Mouse (Mus musculus) heart, adult 2 months (tissue): Measurements from ENCODE around the gene Bid. TPM values are rescaled to one million over a fixed set of nuclear protein-coding genes. Genes with fewer than 3 reads are reported as not detected.

Experiments used
- DNase-seq, 2 experiments: peaks; one replicate each; pipeline ENCODE4 v3.0.0; 2021
- H3K27ac ChIP-seq: fragments of 200-600 bp; 2 replicates; pipeline ENCODE4 v1.8.1; 2022
- H3K27me3 ChIP-seq: fragments of 200-500 bp; 2 replicates; pipeline ENCODE4 v1.6.1; 2012; ENCODE audit warnings: mild to moderate bottlenecking, low read length, inconsistent platforms, mixed read lengths; ENCODE audit not compliant: control insufficient read depth, insufficient read depth
- H3K36me3 ChIP-seq: fragments of 200-500 bp; 2 replicates; pipeline ENCODE4 v1.6.1; 2012; ENCODE audit warnings: low read length, inconsistent platforms; ENCODE audit not compliant: control insufficient read depth, insufficient read depth
- H3K4me1 ChIP-seq: fragments of 200-500 bp; 2 replicates; pipeline ENCODE4 v1.6.1; 2011; ENCODE audit warnings: low read length; ENCODE audit not compliant: control insufficient read depth, insufficient read depth
- H3K4me3 ChIP-seq: fragments of 200-600 bp; 2 replicates; pipeline ENCODE4 v1.8.1; 2022
- H3K79me2 ChIP-seq: fragments of 200-500 bp; replicated peaks from 2 replicates; pipeline ENCODE4 v1.6.1; 2012; ENCODE audit warnings: mild to moderate bottlenecking, inconsistent platforms, low read length, moderate library complexity, mixed read lengths; ENCODE audit not compliant: control insufficient read depth, insufficient read depth
- H3K9ac ChIP-seq: fragments of 200-500 bp; 2 replicates; pipeline ENCODE4 v1.6.1; 2012; ENCODE audit warnings: low read depth, mild to moderate bottlenecking, control low read depth, inconsistent platforms, low read length, mixed read lengths
- CTCF ChIP-seq: fragments of 200-600 bp; IDR thresholded peaks from 2 replicates; pipeline ENCODE4 v1.8.1; 2022; ENCODE audit warnings: antibody characterized with exemption, mild to moderate bottlenecking, moderate library complexity
- EP300 ChIP-seq: fragments of 200-500 bp; IDR thresholded peaks from 2 replicates; pipeline ENCODE4 v1.6.1; 2011; ENCODE audit warnings: low read depth, low read length, control low read depth; ENCODE audit not compliant: insufficient read depth
- POLR2A ChIP-seq: fragments of 200-500 bp; IDR thresholded peaks from 2 replicates; pipeline ENCODE4 v1.6.1; 2011; ENCODE audit warnings: mild to moderate bottlenecking, low read depth, low read length, control low read depth; ENCODE audit not compliant: insufficient read depth
- WGBS: fragments of 180-500 bp; shearing (Covaris S2); methylation state at CpG from one replicate; pipeline ENCODE4 v1.1.7; 2018; 5-methylcytosine and 5-hydroxymethylcytosine counted together
- intact Hi-C: fragments of 180-260 bp; cut with DNase I; formaldehyde crosslinking; loops from one replicate; pipeline ENCODE4 v1.15.1; 2025
- polyA plus RNA-seq: library from polyadenylated mRNA; depleted of rRNA; stranded (reverse); fragments of >200 nt; gene quantifications from 2 replicates; pipeline ENCODE4 v1.2.3, GENCODE M21; 2012
- total RNA-seq, 2 experiments: library from RNA; stranded (reverse); gene quantifications; 2 replicates each; pipeline ENCODE4 v1.2.3; 2021

Bid gene
- total and polyA plus RNA-seq, 3 experiments: 0.65 to 1.5 (median 1.1) TPM

GRCm38 (mm10) chr6:120956259-120957161 is 39.9 kb upstream of the Bid start:
- H3K79me2 ChIP-seq: no peaks in the 10 kb centered on the region
- H3K4me3 ChIP-seq: no peak overlapping the region
- no peak overlapping the region for H3K9ac ChIP-seq
- intact Hi-C loops: loop anchor here (5.0 kb wide), 1 partner anchor 54 kb away; no protein-coding TSS in a partner anchor
- no peaks in the 10 kb centered on the region for H3K36me3 ChIP-seq
- no peaks in the 10 kb centered on the region for H3K4me1 ChIP-seq
- no peaks in the 10 kb centered on the region for H3K27me3 ChIP-seq
- DNase-seq: no peak
- 81% methylated on average over 11 of the region's 11 CpGs for WGBS
- TF ChIP-seq CTCF (no peak), EP300 (no peak), POLR2A (no peak)
- no peak overlapping the region for H3K27ac ChIP-seq

GRCm38 (mm10) chr6:120955215-120955614 is 38.6 kb upstream of the Bid start:
- no peak overlapping the region for H3K4me3 ChIP-seq
- no peaks in the 10 kb centered on the region for H3K79me2 ChIP-seq
- no peaks in the 10 kb centered on the region for H3K27me3 ChIP-seq
- intact Hi-C loops: loop anchor here (5.0 kb wide), 1 partner anchor 53 kb away; no protein-coding TSS in a partner anchor
- H3K36me3 ChIP-seq: no peaks in the 10 kb centered on the region
- no peak overlapping the region for H3K9ac ChIP-seq
- no peak overlapping the region for H3K27ac ChIP-seq
- DNase-seq: peak in 1 of 2 experiments; percentile 33
- no peaks in the 10 kb centered on the region for H3K4me1 ChIP-seq
- TF ChIP-seq CTCF (no peak), EP300 (no peak), POLR2A (no peak)
- 37% methylated on average over 3 of the region's 3 CpGs for WGBS

- TF ChIP-seq CTCF (no peak), EP300 (no peak), POLR2A (no peak)
- Histone ChIP-seq H3K79me2 (no peaks in the 10 kb centered on the region), H3K4me3 (no peak overlapping the region), H3K27ac (no peak overlapping the region), H3K9ac (no peak overlapping the region), H3K4me1 (no peaks in the 10 kb centered on the region), H3K36me3 (no peaks in the 10 kb centered on the region), H3K27me3 (no peaks in the 10 kb centered on the region)
- DNase-seq: peak in 1 of 2 experiments; percentile 36
- WGBS: 84% methylated on average over 8 of the region's 8 CpGs
- intact Hi-C loops: no loop called here
Measured at GRCm38 (mm10) chr6:120954241-120954640, 37.6 kb upstream of the Bid start.

- TF ChIP-seq POLR2A: no peak
- no peak for TF ChIP-seq EP300
- 95% methylated on average over 6 of the region's 6 CpGs for WGBS
- no peaks in the 10 kb centered on the region for H3K79me2 ChIP-seq
- H3K27ac ChIP-seq: no peak overlapping the region
- H3K36me3 ChIP-seq: no peaks in the 10 kb centered on the region
- intact Hi-C loops: no loop called here
- no peak for DNase-seq
- no peak overlapping the region for H3K4me3 ChIP-seq
- no peak overlapping the region for H3K9ac ChIP-seq
- no peaks in the 10 kb centered on the region for H3K27me3 ChIP-seq
- H3K4me1 ChIP-seq: no peaks in the 10 kb centered on the region
Measured at GRCm38 (mm10) chr6:120952475-120952874, 35.8 kb upstream of the Bid start.

GRCm38 (mm10) chr6:120951311-120951710 is 34.7 kb upstream of the Bid start:
- Histone ChIP-seq H3K4me1 (no peaks in the 10 kb centered on the region), H3K36me3 (no peaks in the 10 kb centered on the region), H3K27me3 (no peaks in the 10 kb centered on the region), H3K27ac (no peak overlapping the region), H3K4me3 (no peak overlapping the region), H3K9ac (no peak overlapping the region), H3K79me2 (no peaks in the 10 kb centered on the region)
- TF ChIP-seq EP300 (no peak), CTCF (no peak), POLR2A (no peak)
- WGBS: 75% methylated on average over 6 of the region's 6 CpGs
- intact Hi-C loops: no loop called here
- DNase-seq: no peak

- Histone ChIP-seq H3K4me1 (no peaks in the 10 kb centered on the region), H3K9ac (no peak overlapping the region), H3K79me2 (no peaks in the 10 kb centered on the region), H3K36me3 (no peaks in the 10 kb centered on the region), H3K27ac (no peak overlapping the region), H3K4me3 (no peak overlapping the region), H3K27me3 (no peaks in the 10 kb centered on the region)
- no peak for DNase-seq
- intact Hi-C loops: no loop called here
- 94% methylated on average over 9 of the region's 9 CpGs for WGBS
- no peak for TF ChIP-seq CTCF
Measured at GRCm38 (mm10) chr6:120945510-120945909, 28.9 kb upstream of the Bid start.
